ENCODE assay signal across 11 mouse cellular contexts in the genomic region with DNA sequence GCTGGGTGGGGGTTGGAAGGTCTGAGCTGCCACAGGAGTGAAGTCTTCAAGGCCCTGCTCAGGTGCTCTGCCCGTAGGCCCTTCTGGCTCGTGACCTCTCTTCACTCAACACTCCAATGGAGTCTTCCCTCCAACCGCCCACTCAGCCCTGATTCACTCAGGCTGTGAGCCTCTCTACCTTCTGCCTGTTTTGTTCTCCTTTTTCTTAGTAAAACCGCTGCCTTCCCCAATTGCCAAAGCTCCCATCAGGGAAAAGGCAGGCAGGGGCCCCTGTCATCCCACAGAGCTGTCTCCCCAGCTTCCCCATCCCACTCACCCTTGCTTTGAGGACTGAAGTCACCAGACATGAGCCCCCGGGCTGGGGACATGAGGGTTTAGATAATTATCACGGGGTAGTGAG. TPM values are rescaled to one million over a fixed set of nuclear protein-coding genes. Genes with fewer than 3 reads are reported as not detected.
DNase-seq lines count a peak whose midpoint lies in the region.
"Had no signal": no experiment of that assay in that cellular context is flagged by ENCODE, and none has a peak within 500 bp of the region (broad histone marks: within the 10 kb centered on the region; RNA-seq: fewer than 3 reads in every experiment).

No protein-coding gene starts in this region.

- intact Hi-C loops in left cerebral cortex, postnatal 25 days (cut with DNase I): no loop called here
- intact Hi-C loops in left cerebral cortex, postnatal 10 days (cut with DNase I): no loop called here

- DNase-seq in frontal cortex, postnatal 36 days (ENCODE audit: low spot score in 2 of 2): peak; percentile 23 to 30
- DNase-seq in frontal cortex, postnatal 10 days (ENCODE audit: low spot score in 2 of 2): no peak
- peak; percentile 18 to 53 for DNase-seq in left cerebral cortex, postnatal 25 days (ENCODE audit: low spot score in 2 of 2)
- DNase-seq in left cerebral cortex, postnatal 10 days (ENCODE audit: extremely low spot score in 1 of 2, low spot score in 2 of 2): no peak
- DNase-seq in right cerebral cortex, adult 2 months (ENCODE audit: low spot score in 2 of 2): peak; percentile 27 to 53
- DNase-seq in right cerebral cortex, postnatal 14 days: no peak
- DNase-seq in right cerebral cortex, postnatal 25 days: peak; percentile 26
- DNase-seq in urinary bladder, postnatal 14 days (ENCODE audit: low spot score): no peak
- DNase-seq: cerebellum, postnatal 10 days; kidney, postnatal 10 days; thymus, adult 18-20 months had no signal

RNA-seq across cellular contexts. Expression of a gene that starts 25.4 kb away (rescaled TPM):
- total RNA-seq in left cerebral cortex, postnatal 25 days (2021): 10 to 100 TPM; 49.7 to 54.0 TPM
- total RNA-seq in left cerebral cortex, postnatal 10 days (2021): 10 to 100 TPM; 48.4 to 50.2 TPM

RNA-seq across cellular contexts. Expression of a gene that starts 26.3 kb away (rescaled TPM):
- total RNA-seq in left cerebral cortex, postnatal 25 days (2021): 10 to 100 TPM; 12.1 to 12.7 TPM
- total RNA-seq in left cerebral cortex, postnatal 10 days (2021): 10 to 100 TPM in 1 of 2 experiments, 1 to 10 TPM in 1; 7.8 to 10.0 TPM

RNA-seq across cellular contexts. Expression of a gene that starts 53.7 kb away (rescaled TPM):
- total RNA-seq in left cerebral cortex, postnatal 25 days (2021): 10 to 100 TPM; 43.9 to 47.8 TPM
- 10 to 100 TPM; 47.2 to 47.5 TPM for total RNA-seq in left cerebral cortex, postnatal 10 days (2021)

Comparison
In these comparisons a context has a peak if more than half of its experiments do, and no peak if none do; other contexts are left out.
1. DNase-seq: peak in frontal cortex, postnatal 36 days (2 of 2), left cerebral cortex, postnatal 25 days (2 of 2), right cerebral cortex, adult 2 months (2 of 2) and right cerebral cortex, postnatal 25 days (single experiment); none in frontal cortex, postnatal 10 days (0 of 2), left cerebral cortex, postnatal 10 days (0 of 2), right cerebral cortex, postnatal 14 days (single experiment) and urinary bladder, postnatal 14 days (single experiment).